Mouse (Mus musculus) inflammation-experienced regulatory T-cells (primary cell): ENCODE data around the gene Fah. TPM values are rescaled to one million over a fixed set of nuclear protein-coding genes. Genes with fewer than 3 reads are reported as not detected.

Source experiments
- polyA plus RNA-seq, 2 experiments: library from polyadenylated mRNA; unstranded; fragments of 100-300 nt; shearing (Covaris generic); gene quantifications; one replicate each; pipeline ENCODE4 v1.2.1; 2017

The Fah gene
- 10 to 100 TPM in 1 of 2 experiments, 1 to 10 TPM in 1; 5.7 to 12.3 TPM for polyA plus RNA-seq

GRCm38 (mm10) chr7:84606293-84606749 is at the start of gene Fah:
Gene Fah, minus strand, starts transcription at chr7:84606722.

Other genes starting within 250 kb of the Fah start
- gene Arnt2, start 196.5 kb downstream of the Fah start, polyA plus RNA-seq: 1 to 10 TPM; 3.6 to 4.3 TPM
- under 1 TPM in 1 of 2 experiments, not detected in 1; 0.64 TPM for gene Gm2115, start 77.8 kb downstream of the Fah start, polyA plus RNA-seq
- 100 to 1,000 TPM; 187 to 227 TPM for gene Zfand6, start 83.2 kb upstream of the Fah start, polyA plus RNA-seq
- gene Olfr291, start 246.8 kb upstream of the Fah start, polyA plus RNA-seq: not detected